ENCODE assay signal across 8 mouse cellular contexts in the genomic region with DNA sequence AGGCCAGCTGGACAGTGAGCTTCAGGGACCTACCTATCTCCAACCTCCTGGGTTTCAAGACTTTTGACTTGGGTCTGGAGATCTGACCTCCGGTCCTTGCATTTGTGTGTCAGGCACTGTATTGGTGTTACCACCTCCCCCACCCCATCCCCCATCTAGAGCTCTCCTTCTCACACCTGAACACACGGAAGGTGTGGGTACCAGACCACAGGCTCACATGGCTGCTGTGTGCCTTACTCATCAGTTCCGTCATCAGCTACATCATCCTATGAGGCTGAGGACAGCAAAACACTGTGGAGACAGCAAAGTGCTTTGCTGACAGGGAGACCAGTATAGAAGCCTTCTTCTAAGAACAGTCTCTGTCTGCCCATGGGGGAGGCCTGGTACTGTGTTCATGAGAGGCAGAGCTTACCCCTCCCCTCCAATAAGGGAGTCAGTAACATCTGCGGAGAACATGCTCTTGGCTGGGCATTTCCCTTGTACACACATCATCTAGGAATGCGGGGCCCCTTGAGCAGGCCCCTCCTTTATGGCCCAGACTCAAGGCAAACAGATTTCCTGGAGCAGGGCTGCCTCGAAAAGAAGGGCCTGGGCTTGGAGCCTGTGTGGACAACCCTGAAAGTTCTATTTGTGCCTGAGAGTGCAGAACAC. TPM values are rescaled to one million over a fixed set of nuclear protein-coding genes. Genes with fewer than 3 reads are reported as not detected.
A peak's percentile ranks its signal among the peaks of the same experiment; 100 is the strongest.
DNase-seq lines count a peak whose midpoint lies in the region; ATAC-seq and TF ChIP-seq lines count a peak whose summit lies in the region.

No protein-coding gene starts in this region.

- no peak overlapping the region for H3K9ac ChIP-seq in hindbrain, embryonic 11.5 days (ENCODE audit: low read depth, low read length)
- H3K9ac ChIP-seq in hindbrain, embryonic 12.5 days: no peak overlapping the region

- H3K4me1 ChIP-seq in hindbrain, embryonic 11.5 days (replicated peaks; ENCODE audit: control insufficient read depth, insufficient read depth, low read length): no peaks in the 10 kb centered on the region
- no peaks in the 10 kb centered on the region for H3K4me1 ChIP-seq in hindbrain, embryonic 12.5 days

- H3K4me2 ChIP-seq in hindbrain, embryonic 11.5 days (replicated peaks; ENCODE audit: low read depth, low read length): no peak overlapping the region
- H3K4me2 ChIP-seq in hindbrain, embryonic 12.5 days (replicated peaks): no peak overlapping the region

- H3K9me3 ChIP-seq in hindbrain, embryonic 11.5 days (ENCODE audit: control insufficient read depth, low read length): no peaks in the 10 kb centered on the region
- no peaks in the 10 kb centered on the region for H3K9me3 ChIP-seq in hindbrain, embryonic 12.5 days (replicated peaks)

- no peak overlapping the region for H3K4me3 ChIP-seq in hindbrain, embryonic 11.5 days (ENCODE audit: low read depth, low read length)
- no peak overlapping the region for H3K4me3 ChIP-seq in hindbrain, embryonic 12.5 days
- H3K4me3 ChIP-seq in layer of hippocampus, adult 2 months: no peak overlapping the region

- ATAC-seq in hindbrain, embryonic 11.5 days (ENCODE audit: low FRiP score): no peak
- no peak for ATAC-seq in hindbrain, embryonic 12.5 days (ENCODE audit: low FRiP score)

- H3K36me3 ChIP-seq in hindbrain, embryonic 11.5 days (ENCODE audit: control insufficient read depth, insufficient read depth, low read length): no peaks in the 10 kb centered on the region
- no peaks in the 10 kb centered on the region for H3K36me3 ChIP-seq in hindbrain, embryonic 12.5 days

- intact Hi-C loops in gastrocnemius, postnatal 14 days (cut with DNase I; ENCODE audit: low total_unique reads): no loop called here

- peak; percentile 10 for DNase-seq in hindbrain, embryonic 11.5 days (ENCODE audit: low spot score)
- DNase-seq in gastrocnemius, postnatal 14 days: peak; percentile 72
- peak; percentile 28 for DNase-seq in kidney, adult 11 months
- DNase-seq in lung, postnatal 10 days: peak; percentile 87
- no peak for DNase-seq in right cerebral cortex, adult 2 months (ENCODE audit: low spot score in 2 of 2)
- no peak for DNase-seq in spleen, postnatal 36 days (ENCODE audit: low spot score in 2 of 2)
- DNase-seq in layer of hippocampus, adult 2 months (ENCODE audit: low spot score in 2 of 2): no peak

- 73% methylated on average over 6 of the region's 6 CpGs for WGBS in hindbrain, embryonic 11.5 days
- WGBS in hindbrain, embryonic 12.5 days: 64% methylated on average over 6 of the region's 6 CpGs

- no peak for TF ChIP-seq CTCF in layer of hippocampus, adult 2 months (conservative IDR thresholded peaks at IDR 0.05)

- no peak overlapping the region for H3K27ac ChIP-seq in hindbrain, embryonic 11.5 days (ENCODE audit: low read depth, low read length)
- H3K27ac ChIP-seq in hindbrain, embryonic 12.5 days: no peak overlapping the region
- no peak overlapping the region for H3K27ac ChIP-seq in layer of hippocampus, adult 2 months

- H3K27me3 ChIP-seq in hindbrain, embryonic 11.5 days (ENCODE audit: control insufficient read depth, insufficient read depth, low read length): no peaks in the 10 kb centered on the region
- H3K27me3 ChIP-seq in hindbrain, embryonic 12.5 days: no peaks in the 10 kb centered on the region

RNA-seq across cellular contexts. Expression of gene Ubtd2, which starts 19.6 kb away (rescaled TPM):
- 65.5 and 73.2 TPM in 2 replicates for polyA plus RNA-seq in hindbrain, embryonic 11.5 days (2014; fragmentation: Nextera tagmentation; extraction: Ambion mirVana)
- 64.4 and 71.9 TPM in 2 replicates for polyA plus RNA-seq in hindbrain, embryonic 12.5 days (2016; fragmentation: Nextera tagmentation; extraction: Ambion mirVana)
- 10 to 100 TPM; 18.9 to 21.4 TPM for total RNA-seq in gastrocnemius, postnatal 14 days (2021)
- total RNA-seq in layer of hippocampus, adult 2 months (2021): 10 to 100 TPM; 29.4 to 33.7 TPM

Comparison
In these comparisons a context has a peak if more than half of its experiments do, and no peak if none do; other contexts are left out.
1. DNase-seq: peak in hindbrain, embryonic 11.5 days (single experiment), gastrocnemius, postnatal 14 days (single experiment), kidney, adult 11 months (single experiment) and lung, postnatal 10 days (single experiment); none in right cerebral cortex, adult 2 months (0 of 2), spleen, postnatal 36 days (0 of 2) and layer of hippocampus, adult 2 months (0 of 2).